Mouse (Mus musculus): ENCODE data around the gene Ptafr.
"Not testable (repeated sequence)": the region's sequence is repeated elsewhere in the genome, so short reads cannot be mapped to it uniquely, and the experiment has no call there.

The Ptafr gene

DNA sequence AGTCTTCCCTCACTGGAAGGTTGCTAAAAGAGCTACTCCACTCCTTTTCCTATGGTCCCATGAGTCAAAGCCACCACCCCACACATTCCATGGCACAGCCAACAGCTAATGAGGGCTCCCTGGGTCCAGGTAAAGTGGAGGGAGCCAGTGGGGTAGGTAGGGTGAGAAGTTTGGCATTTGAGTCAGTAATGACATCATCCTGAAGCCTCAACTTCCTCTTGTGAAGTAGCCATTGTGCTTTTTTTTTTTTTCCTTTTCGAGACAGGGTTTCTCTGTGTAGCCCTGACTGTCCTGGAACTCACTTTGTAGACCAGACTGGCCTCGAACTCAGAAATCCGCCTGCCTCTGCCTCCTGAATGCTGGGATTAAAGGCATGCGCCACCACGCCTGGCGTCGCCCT, 8.3 kb upstream of the Ptafr start:
- DNase-seq (ENCODE audit: low spot score in 2 of 2): not testable (repeated sequence)

DNA sequence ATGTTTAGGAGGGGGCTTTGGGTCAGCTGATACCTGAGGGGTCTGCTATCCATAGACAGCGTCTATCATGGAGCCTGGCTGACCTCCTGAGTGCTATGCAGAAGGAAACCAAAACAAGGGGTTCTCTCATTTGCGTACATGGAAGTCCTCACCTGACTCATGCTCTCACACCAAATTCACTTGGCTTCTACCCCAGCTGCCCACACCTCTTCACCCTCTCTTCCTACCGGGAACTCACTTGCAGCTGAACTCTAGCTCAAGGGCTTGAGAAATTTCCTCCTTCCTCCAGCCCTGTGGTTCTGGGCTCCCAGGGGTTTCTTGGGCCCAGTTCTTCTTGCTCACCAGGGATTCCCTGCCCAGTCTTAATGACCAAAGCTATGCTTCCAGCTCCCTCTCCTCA, 606 bp upstream of the Ptafr start:
- no peak for DNase-seq (ENCODE audit: low spot score in 2 of 2)

DNA sequence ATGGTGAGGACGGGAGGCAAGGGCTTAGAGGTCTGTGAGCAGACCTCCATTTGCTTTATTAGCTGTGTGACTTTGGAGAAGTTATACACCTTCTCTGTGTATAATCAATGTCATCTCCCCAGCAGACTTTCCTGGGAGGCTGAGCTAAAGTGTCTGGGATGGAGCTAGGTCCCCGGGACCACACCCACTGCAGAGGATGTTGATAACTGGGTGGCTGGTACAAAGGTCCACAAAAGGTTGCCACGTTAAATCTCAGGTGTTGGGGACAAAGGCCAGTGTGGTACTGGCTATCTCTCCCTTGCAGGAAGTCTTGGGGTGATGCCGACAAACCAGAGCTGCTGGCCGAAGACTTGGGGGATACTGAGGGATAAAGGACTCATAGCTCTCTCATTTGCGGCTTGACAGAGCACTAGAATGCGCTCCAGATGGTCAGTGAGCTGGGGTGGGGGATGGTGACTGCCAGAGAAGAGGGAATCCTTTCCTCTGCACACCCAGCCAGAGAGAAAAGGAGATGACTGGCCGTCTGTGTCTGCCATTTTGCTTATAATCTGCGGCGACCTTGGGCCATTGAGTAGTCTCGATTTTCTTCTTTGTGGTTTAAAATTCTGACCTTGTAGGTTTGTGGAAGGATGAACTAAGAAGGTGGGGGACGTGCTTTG, 1.4 kb downstream of the Ptafr start:
- DNase-seq (ENCODE audit: low spot score in 2 of 2): no peak

DNA sequence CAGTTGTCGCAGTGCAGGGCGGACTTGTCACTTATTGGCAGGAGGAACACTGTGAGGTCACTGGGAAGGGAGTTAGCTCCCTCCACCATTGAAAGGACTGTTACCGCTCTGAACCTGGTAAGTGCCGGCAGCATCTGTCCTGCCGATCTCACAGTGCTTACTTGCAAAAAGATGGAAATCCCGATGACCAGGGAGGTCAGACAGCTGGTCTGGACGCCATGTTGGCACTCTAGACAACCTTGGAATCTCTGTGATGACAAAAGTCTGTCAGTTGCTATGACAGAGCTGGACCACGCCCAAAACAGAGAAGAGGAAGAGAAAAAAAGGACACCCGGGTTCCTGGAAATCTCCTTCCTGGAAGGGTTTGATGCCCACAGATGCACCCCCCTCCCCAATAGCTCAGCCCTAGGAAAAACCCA, 3.5 kb downstream of the Ptafr start:
- DNase-seq (ENCODE audit: low spot score in 2 of 2): no peak

DNA sequence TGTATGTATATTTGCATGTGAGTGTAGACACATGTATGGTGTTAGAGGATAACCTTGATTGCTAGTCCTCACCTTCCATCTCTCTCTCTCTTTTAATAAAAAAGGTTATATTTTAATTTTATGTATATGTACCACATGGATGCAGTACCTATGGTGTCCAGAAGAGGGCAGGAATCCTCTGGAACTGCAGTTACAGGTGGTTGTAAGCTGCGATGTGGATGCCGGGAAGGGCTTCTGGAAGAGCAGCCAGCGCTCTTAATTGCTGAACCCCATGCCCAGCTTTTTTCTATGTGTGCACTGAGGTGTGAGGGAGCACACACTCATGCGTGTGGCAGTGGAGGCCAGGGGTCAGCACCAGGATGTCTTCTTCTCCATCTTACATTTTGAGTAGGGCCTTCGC, 5.2 kb downstream of the Ptafr start:
- no peak for DNase-seq (ENCODE audit: low spot score in 2 of 2)

DNA sequence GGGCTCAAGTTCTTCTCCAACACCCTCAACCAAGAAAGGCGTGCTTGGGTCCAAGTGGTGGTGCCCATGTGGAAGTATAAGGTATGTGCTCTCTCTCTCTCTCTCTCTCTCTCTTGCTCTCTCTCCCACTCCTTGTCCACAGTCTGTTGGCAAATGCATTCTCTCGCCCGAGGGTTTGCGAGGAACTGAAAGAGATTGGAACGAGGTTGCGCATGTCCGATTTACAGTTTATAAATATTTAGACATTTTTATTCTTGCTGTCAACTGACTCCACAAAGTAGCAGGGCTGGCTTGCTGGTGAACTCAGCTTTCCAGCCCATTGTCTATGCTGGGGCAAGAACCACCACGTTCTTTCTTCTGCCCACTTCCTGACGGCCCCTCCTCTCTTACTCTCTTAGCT, 7.3 kb downstream of the Ptafr start:
- DNase-seq (ENCODE audit: low spot score in 2 of 2): no peak

DNA sequence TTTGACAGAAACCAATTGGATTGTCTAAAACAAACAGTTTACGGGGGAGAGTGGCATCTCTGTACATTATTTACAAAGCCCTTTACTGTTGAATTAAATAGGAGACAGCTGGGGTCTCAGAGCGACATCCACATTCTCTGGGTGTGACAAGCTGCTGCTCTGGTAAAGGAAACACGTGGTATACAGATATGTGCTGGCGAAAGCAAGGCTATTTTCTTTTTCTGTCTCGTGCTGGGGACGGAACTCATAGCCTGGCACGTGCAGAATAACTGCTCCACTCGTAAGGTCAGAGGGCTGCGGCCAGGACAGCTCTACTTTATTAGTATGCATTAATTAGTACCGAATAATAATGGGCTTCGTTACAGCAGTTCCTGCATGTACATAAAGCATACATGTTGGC, 9.5 kb downstream of the Ptafr start:
- DNase-seq (ENCODE audit: low spot score in 2 of 2): no peak

DNA sequence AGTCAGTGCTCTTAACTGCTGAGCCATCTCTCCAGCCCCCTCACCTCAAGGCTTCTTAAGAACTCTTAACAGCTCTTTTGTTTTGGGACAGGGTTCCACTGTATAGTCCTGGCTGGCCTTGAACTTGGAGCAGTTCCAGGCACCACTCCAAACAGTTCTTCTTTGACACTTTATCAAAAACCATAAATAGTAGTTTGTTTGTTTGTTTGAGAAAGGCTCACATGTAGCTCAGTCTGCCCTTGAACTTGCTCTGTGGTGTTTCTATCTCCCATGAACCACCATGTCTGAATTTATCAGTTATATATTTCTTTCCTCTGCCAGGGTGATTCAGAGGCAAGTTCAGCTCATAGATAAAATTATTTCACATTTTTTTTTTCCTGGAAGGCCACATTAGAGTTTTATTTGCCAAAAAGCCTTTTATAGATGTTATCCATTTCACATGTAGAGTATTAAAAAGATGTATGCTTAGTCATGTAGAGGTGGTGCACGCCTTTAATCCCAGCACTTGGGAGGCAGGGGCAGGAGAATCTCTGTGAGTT, 11.0 kb downstream of the Ptafr start:
- no peak for DNase-seq (ENCODE audit: low spot score in 2 of 2)

DNA sequence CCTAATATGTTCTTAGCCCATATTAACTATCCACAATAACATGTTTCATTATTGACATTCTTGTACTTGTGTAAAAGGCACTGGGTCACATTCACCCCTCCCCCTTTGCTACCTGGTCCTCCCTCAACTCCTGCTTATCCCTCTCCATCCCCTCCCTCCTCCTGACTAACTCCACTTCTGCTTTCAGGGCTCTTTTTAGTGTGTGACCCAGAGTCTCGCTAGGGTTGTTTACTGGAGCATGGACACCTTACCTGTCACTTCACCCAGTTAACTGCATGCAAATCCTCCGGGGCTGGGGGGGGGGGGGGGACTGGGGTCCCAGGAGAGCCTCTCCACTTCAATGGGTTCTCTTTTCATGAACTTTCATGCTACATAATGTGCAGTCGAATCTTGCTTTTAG, 19.9 kb downstream of the Ptafr start:
- no peak for DNase-seq (ENCODE audit: low spot score in 2 of 2)

DNA sequence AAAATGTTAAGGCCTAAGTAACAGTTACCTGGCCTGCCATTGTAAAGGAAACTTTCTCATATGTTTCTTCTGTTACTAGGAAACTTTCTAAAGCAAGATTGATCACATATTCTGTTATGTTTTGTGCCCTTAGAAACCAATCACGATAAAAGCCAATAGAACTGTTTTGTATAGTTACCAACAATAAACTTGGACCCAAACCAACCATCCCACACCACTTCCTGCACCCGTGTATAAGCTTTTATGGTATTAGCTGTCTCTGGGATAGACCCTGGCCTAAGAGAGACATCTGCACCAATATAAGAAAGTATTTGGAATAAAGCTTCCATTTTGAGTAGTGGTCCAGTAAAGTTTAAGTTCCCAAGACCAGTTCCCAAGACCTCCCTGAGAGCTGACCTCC, 21.1 kb downstream of the Ptafr start:
- no peak for DNase-seq (ENCODE audit: low spot score in 2 of 2)

DNA sequence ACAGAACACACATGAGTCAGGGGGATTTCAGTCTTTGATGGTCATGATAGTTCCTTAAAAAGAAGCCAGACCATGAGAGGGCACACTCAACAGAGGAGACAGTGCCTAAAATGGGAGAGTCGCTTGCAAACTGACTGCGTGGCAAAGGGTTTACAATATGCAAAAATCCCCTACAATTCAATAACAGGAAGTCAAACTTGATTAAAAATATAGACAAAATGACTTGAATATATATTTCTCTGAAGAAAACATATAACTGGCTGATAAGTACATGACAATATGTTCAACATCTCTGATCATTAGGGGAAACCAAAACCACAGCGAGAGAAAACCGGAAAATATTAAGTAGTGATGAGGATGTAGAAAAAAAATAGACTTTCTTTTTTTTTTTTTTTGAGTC, 22.4 kb downstream of the Ptafr start:
- DNase-seq (ENCODE audit: low spot score in 2 of 2): no peak

DNA sequence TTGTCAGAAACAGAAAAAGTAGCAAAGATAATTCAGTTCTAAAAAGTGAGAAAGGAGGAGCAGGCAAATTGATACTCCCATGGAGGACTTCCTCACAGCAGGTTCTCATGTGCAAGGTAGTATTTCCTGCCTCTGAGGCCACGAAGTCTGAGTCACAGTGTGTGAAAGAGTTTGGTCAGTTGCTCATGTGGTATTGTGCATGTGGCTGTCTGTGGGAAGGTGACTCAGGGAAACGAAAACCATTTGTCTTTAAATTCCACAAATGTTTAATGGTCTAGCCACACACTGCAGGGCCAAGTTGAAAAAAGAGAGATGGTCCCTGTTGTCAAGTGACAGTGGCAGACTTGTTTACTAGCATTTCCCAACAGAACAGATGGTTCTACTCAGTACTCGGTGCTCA, 24.6 kb downstream of the Ptafr start:
- DNase-seq (ENCODE audit: low spot score in 2 of 2): no peak

DNA sequence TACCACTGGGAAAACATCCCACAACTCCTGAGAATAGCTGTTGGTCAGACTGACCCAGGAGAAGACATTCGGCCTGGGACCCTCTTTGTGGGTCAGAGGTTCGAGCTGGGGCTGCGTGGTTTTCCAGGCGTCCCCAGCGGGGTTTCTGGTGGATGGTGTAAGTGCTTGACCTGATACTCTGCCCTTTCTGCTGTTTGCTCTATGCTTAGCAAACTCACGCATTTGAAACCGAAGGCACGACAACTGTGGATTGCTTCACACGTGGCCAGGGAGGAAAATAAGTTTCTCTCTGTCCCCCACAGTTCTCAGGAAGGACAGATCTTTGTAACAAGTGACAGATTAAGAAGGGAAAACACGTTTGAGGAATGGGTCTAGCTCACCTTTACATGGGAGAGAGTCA, 26.8 kb downstream of the Ptafr start:
- DNase-seq (ENCODE audit: low spot score in 2 of 2): no peak

DNA sequence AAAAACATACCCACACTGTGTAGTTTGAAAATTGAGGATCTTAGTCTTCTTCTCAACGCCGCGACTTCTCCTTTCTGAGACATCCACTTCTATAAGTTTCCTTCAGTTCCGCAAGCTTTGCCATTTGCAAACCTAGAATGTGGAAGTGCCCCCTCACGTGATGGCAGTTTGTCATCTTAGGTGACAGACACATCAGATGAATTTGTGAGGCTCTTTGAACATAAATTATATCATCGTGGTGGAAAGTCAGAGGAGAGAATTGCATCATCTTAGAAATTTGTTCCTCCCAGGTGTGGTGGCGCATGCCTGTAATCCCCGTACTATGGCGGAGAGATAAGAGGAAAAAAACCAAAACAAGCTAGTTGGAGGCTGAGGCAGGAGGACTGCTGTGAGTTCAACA, 29.1 kb downstream of the Ptafr start:
- no peak for DNase-seq (ENCODE audit: low spot score in 2 of 2)

DNA sequence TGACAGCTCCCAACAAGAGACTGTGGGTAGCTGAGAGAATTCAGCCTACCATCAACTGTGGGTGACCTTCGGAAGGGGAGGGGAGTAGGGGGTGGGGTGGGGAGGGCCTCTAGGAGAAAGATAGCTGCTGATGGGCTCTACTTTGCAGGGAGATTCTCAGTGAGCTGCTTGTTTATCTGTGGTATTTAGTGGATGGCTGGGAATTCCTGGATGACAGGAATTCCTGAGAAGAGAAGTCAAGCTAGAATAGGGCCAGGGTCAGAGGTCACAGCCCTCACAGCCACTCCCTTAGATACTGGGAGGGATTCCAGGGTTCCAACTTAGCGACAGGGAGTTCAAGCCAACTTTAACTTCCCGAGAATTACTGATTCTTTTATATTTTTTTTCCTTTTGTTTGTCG, 30.3 kb downstream of the Ptafr start:
- DNase-seq (ENCODE audit: low spot score in 2 of 2): no peak

DNA sequence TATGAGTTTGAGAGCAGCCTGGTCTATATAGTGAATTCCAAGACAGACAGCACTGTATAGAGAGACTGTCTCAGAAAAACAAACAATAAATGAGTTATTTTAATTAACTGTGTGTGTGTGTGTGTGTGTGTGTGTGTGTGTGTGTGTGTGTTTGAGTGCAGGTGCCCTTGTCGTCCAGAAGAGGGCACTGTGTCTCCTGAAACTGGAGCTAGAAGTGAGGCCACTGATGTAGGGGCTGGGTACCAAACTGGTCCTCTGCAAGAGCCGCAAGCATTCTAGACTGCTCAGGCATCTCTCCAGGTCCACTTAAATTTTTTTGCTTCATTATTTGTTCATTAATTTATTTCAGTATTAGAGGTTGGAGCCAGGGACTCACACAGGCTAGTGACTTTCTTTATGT, 35.0 kb downstream of the Ptafr start:
- DNase-seq (ENCODE audit: low spot score in 2 of 2): no peak

DNA sequence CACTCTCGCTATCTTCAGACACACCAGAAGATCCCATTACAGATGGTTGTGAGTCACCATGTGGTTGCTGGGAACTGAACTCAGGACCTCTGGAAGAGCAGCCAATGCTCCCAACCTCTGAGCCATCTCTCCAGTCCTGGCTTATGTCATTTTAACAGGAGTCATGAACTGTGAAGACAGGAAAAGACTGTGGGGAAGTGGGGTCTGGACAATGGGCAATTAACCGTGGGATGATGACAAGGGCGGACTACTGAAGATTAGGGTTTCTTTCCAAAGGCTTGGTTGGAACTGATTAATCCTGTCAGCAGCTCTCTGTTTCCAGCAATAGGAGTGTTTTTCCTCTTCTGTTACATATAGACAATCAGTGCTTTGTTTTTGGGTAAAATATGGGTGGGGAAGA, 35.9 kb downstream of the Ptafr start:
- no peak for DNase-seq (ENCODE audit: low spot score in 2 of 2)

DNA sequence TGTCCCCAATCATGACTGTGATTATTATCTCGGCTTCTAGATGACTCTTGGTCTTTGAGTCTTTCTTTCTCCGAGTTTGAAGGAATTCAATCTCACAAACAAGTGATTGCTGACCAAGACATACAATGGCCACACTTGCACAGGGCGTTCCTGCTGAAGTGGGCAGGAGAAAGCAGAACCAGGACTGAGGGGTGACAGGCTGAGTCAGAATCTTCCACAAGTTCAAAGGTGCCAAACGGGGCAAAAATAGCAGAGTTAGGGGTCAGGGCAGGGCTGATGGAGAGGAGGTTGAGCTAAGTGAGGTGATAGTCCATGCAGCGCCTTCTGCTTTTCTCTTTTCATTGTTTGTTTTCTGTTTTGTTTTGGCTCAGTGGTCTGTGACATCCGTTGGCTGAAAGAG, 36.6 kb downstream of the Ptafr start:
- DNase-seq (ENCODE audit: low spot score in 2 of 2): no peak

DNA sequence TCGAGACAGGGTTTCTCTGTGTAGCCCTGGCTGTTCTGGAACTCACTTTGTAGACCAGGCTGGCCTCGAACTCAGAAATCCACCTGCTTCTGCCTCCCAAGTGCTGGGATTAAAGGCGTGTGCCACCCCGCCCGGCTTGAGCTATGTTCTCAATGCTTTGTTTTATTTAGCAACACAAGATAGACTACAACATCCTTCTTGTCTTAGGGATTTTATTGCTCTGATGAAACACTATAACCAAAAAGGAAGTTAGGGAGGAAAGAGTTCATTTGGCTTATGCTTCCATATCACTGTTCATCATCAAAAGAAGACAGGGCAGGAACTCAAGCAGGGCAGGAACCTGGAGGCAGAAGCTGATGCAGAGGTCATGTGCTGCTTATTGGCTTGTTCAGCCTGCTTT, 37.4 kb downstream of the Ptafr start:
- DNase-seq (ENCODE audit: low spot score in 2 of 2): not testable (repeated sequence)

DNA sequence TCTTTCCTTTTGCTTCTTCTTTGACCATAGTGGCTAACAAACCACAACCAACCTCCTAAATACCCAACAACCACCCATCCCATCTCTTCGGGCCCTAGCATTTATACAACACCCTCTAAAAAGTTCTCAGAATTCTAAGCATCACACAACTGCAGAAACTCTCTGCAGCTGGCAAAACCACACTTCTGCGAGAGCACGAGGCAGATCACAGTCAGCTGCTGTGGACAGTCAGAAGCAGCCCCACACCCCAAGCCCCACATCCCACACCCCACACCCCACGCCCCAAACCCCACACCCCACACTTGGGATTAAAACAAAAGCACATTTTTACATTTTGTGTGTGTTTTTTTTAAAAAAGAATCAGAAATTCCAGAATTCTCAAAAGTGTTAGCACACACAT, 39.6 kb downstream of the Ptafr start:
- no peak for DNase-seq (ENCODE audit: low spot score in 2 of 2)

DNA sequence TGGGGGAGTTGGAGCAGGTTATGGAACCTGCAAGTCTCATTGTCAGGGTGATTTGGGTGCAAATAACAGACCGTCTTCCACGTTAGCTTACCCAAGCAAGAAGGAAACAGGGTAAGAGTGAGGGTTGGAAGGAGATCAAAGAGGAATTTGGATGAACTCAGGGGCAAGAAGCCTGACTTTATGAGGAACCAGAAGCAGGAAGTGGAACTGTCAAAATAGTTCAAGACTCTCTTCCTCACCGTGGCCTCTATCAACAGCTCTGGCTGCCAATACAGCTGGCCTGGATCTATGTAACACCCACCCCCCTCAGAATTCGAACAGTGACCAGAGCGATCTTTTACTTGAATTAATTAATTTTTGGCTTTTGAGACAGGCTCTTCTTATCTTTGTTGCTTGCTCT, 41.9 kb downstream of the Ptafr start:
- DNase-seq (ENCODE audit: low spot score in 2 of 2): no peak

DNA sequence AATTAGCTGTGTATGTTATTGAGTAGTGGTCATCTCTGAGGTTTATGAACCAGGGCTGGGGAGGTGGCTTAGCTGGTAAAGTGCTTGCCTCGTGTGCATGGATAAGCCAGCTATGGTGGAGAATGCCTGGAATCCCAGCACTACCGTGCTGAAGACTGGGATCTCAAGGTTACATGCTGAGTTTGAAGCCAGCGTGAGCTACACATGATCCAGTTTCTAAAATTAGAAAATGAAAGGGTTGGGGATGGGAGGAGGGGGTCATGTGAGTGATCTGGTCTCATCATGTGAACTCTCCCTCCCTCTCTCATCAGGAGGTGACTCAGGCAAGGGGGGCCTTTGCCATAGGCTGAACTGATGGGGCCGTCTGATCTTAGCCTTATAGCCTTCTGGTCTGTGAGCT, 44.3 kb downstream of the Ptafr start:
- DNase-seq (ENCODE audit: low spot score in 2 of 2): no peak

DNA sequence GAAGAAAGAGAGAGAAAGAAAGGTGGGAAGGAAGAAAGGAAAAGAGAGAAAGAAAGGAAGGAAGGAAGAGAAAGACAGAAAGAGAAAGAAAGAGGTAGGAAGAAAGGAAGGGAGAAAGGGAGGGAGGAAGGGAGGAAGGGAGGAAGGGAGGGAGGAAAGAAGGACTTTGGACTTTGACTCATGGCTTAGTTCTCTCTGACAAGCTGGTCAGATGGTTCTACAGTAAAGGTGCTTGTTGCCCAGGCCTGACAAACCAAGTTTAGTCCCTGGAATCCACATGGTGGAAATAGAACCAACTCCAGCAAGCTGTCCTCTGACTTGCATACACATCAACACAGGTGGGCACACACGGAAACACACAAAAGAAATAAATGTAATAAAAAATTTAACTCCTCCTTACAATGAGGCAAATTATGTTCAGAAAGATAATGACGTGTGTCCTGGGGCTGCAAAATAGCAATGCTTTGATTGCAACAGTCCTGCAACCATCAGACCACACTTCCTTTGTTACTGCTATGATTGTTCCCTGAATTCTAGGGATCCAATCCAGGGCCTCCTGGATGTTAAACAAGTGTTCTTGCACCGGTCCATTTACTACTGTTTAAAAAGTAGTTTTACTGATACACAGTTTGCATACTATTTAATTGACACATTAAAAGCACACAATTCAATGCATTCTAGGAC, 46.6 kb downstream of the Ptafr start:
- no peak for DNase-seq (ENCODE audit: low spot score in 2 of 2)

DNA sequence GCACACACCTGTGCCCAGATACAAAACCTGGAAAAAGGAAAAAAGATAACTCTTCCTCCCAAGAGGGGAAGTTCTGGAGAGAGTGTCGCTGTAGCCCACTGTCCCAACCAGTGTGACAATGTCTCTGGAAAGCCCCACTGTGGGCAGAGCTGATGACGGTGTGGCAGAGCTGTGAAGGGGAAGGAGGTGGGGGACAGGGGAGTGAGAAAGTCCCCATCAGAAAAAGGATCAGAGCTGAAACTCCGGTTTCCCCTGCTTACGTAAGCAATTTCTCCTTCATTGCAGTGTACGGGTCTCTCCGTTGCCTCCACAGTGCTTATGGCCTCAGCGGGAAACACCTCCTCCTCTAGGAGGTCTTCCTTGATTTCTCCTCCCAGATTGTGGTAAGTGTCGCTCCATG, 47.5 kb downstream of the Ptafr start:
- no peak for DNase-seq (ENCODE audit: low spot score in 2 of 2)

All from frontal cortex, postnatal 14 days (tissue).